Mouse (Mus musculus) neural tube, embryonic 13.5 days (tissue): Measurements from ENCODE around the gene Taf5l. TPM values are rescaled to one million over a fixed set of nuclear protein-coding genes. Genes with fewer than 3 reads are reported as not detected.

ENCODE experiments used
- ATAC-seq: fragments of 200-750 bp; cut with Nextera tagmentation; 2 replicates; pipeline ENCODE4 v1.8.0; 2017; ENCODE audit warnings: low read depth, mild to moderate bottlenecking, moderate TSS enrichment, moderate library complexity
- H3K27ac ChIP-seq: fragments of 300-500 bp; sonication (generic); replicated peaks from 2 replicates; pipeline ENCODE4 v1.5.1; 2015; ENCODE audit warnings: moderate library complexity, mild to moderate bottlenecking, inconsistent platforms
- H3K27me3 ChIP-seq: fragments of 300-500 bp; sonication (generic); 2 replicates; pipeline ENCODE4 v1.6.1; 2015; ENCODE audit warnings: mild to moderate bottlenecking, inconsistent platforms
- H3K36me3 ChIP-seq: fragments of 300-500 bp; sonication (generic); 2 replicates; pipeline ENCODE4 v1.6.1; 2015; ENCODE audit warnings: mild to moderate bottlenecking, inconsistent platforms
- H3K4me1 ChIP-seq: fragments of 300-500 bp; sonication (generic); replicated peaks from 2 replicates; pipeline ENCODE4 v1.6.1; 2015; ENCODE audit warnings: inconsistent platforms
- H3K4me2 ChIP-seq: fragments of 300-500 bp; sonication (generic); 2 replicates; pipeline ENCODE4 v1.6.1; 2015; ENCODE audit warnings: inconsistent platforms, mild to moderate bottlenecking, moderate library complexity
- H3K4me3 ChIP-seq: fragments of 300-500 bp; sonication (generic); 2 replicates; pipeline ENCODE4 v1.5.1; 2015; ENCODE audit warnings: mild to moderate bottlenecking, inconsistent platforms
- H3K9ac ChIP-seq: fragments of 300-500 bp; sonication (generic); 2 replicates; pipeline ENCODE4 v1.6.1; 2015; ENCODE audit warnings: moderate library complexity, mild to moderate bottlenecking, inconsistent platforms
- H3K9me3 ChIP-seq: fragments of 300-500 bp; sonication (generic); 2 replicates; pipeline ENCODE4 v1.6.1; 2016; ENCODE audit warnings: inconsistent platforms
- WGBS: fragments of 180-500 bp; shearing (Covaris S2); methylation state at CpG from one replicate; pipeline ENCODE4 v1.1.7; 2015; 5-methylcytosine and 5-hydroxymethylcytosine counted together
- microRNA counts: library from miRNA; unstranded; fragments of <30 nt; microRNA quantifications from one replicate; lab custom pipeline; 2016
- microRNA-seq: library from miRNA; unstranded; fragments of <30 nt; microRNA quantifications from one replicate; pipeline ENCODE4, GENCODE M21; 2016
- polyA plus RNA-seq: library from polyadenylated mRNA; unstranded; fragments of >200 nt; fragmentation: Nextera tagmentation; extraction: Ambion mirVana; gene quantifications from 2 replicates; pipeline ENCODE4 v1.2.1, GENCODE M21; 2015

Gene Taf5l
- polyA plus RNA-seq, 1 experiment from 2014 or later: 24.1 TPM

GRCm38 (mm10) chr8:123950077-123950802, 71.0 kb downstream of the Taf5l start:
- no peaks in the 10 kb centered on the region for H3K27me3 ChIP-seq
- WGBS: 34% methylated on average over 10 of the region's 10 CpGs
- H3K36me3 ChIP-seq: peaks cover 29% of the 10 kb centered on the region
- peak overlapping the region; percentile 98 for H3K4me2 ChIP-seq
- H3K27ac ChIP-seq: peak overlapping the region; percentile 90; the same call in 1 of the 2 replicates
- no peak for ATAC-seq
- peak overlapping the region; percentile 77 for H3K4me3 ChIP-seq
- peak overlapping the region; percentile 91 for H3K9ac ChIP-seq
- no peaks in the 10 kb centered on the region for H3K9me3 ChIP-seq
- H3K4me1 ChIP-seq: peaks cover 16% of the 10 kb centered on the region

GRCm38 (mm10) chr8:123949686-123949986, 71.6 kb downstream of the Taf5l start:
- Histone ChIP-seq H3K9ac (peak overlapping the region; percentile 91), H3K27me3 (no peaks in the 10 kb centered on the region), H3K4me1 (peaks cover 16% of the 10 kb centered on the region), H3K4me2 (peak overlapping the region; percentile 98), H3K9me3 (no peaks in the 10 kb centered on the region), H3K27ac (peak overlapping the region; percentile 90), H3K4me3 (peak overlapping the region; percentile 77), H3K36me3 (peaks cover 32% of the 10 kb centered on the region)
- ATAC-seq: peak; percentile 28; the same call in 1 of the 2 replicates
- 4% methylated on average over 10 of the region's 10 CpGs for WGBS

GRCm38 (mm10) chr8:123948942-123949685, 72.1 kb downstream of the Taf5l start, which contains the start of gene Nup133:
Gene Nup133, minus strand, starts transcription at chr8:123949265.
- peak; percentile 90 for ATAC-seq
- Histone ChIP-seq H3K27ac (peak within 1 kb of the TSS; percentile 90), H3K27me3 (no peaks in the 10 kb centered on the region), H3K4me2 (peak within 1 kb of the TSS; percentile 98), H3K4me3 (peak within 1 kb of the TSS; percentile 77), H3K9me3 (no peaks in the 10 kb centered on the region), H3K9ac (peak within 1 kb of the TSS; percentile 91), H3K36me3 (peaks cover 30% of the 10 kb centered on the region), H3K4me1 (peaks cover 16% of the 10 kb centered on the region)
- under 1% methylated on average over 77 of the region's 77 CpGs for WGBS

MicroRNAs within 50 kb of the gene (microRNA counts, 519-probe panel; counts per million panel counts)
- microRNA mmu-miR-1967 (lab: Ali Mortazavi, UCI): not detected

Small RNAs within 50 kb of the gene (microRNA-seq; reads per million reads assigned to microRNA genes)
- gene Mir1967: not detected

Other genes with a start within 250 kb of the Taf5l start
- 78.6 and 89.6 TPM in 2 replicates for gene Rab4a, start 215.4 kb downstream of the Taf5l start, polyA plus RNA-seq
- 4.5 and 4.6 TPM in 2 replicates for gene Ccsap, start 161.2 kb downstream of the Taf5l start, polyA plus RNA-seq
- gene Acta1, start 126.6 kb downstream of the Taf5l start, polyA plus RNA-seq: 26.0 and 60.5 TPM in 2 replicates
- gene Nup133, start 72.1 kb downstream of the Taf5l start, polyA plus RNA-seq: 21.9 and 22.3 TPM in 2 replicates
- 12.4 and 13.4 TPM in 2 replicates for gene Abcb10, start 38.3 kb downstream of the Taf5l start, polyA plus RNA-seq
- 3.6 and 3.8 TPM in 2 replicates for gene Urb2, start 111 bp upstream of the Taf5l start, polyA plus RNA-seq
- 61.4 and 64.5 TPM in 2 replicates for gene Galnt2, start 210.0 kb upstream of the Taf5l start, polyA plus RNA-seq